Mouse (Mus musculus): ENCODE data around the gene Rbp1. TPM values are rescaled to one million over a fixed set of nuclear protein-coding genes. Genes with fewer than 3 reads are reported as not detected.

Gene Rbp1
- polyA plus RNA-seq, 1 experiment from 2014 or later = 37.3 TPM

DNA sequence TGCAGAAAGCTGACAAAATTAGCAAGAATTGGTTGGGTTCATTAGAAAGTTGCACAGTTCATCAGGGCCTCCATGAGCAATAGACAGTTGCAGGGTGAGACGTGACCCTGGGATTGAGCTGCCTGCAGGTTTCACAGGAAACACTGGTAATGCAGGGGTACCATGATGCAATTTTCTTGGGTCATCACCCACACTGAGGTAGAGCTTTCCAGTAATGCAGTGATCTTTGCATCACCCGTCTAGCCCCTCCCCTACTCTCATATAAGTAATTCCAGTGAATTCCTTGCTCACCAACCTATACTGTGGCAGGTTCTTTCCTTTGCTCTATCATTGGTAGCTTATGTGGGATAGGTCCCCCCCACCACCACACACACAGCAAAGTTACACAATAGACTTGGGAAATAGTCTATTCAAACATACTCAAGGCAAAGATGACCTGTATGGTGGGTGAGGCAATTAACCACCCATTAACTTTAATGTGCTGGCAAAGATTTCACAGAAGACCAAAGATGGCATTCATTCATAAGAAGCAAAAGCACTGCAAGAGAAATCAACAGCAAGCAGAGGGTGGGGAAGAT, 57.5 kb downstream of the Rbp1 start:
- 85% methylated on average over 2 of the region's 2 CpGs for WGBS
- no peaks in the 10 kb centered on the region for H3K9me3 ChIP-seq (ENCODE audit: control insufficient read depth, low read length)
- H3K4me2 ChIP-seq (ENCODE audit: low read length) = no peak overlapping the region

DNA sequence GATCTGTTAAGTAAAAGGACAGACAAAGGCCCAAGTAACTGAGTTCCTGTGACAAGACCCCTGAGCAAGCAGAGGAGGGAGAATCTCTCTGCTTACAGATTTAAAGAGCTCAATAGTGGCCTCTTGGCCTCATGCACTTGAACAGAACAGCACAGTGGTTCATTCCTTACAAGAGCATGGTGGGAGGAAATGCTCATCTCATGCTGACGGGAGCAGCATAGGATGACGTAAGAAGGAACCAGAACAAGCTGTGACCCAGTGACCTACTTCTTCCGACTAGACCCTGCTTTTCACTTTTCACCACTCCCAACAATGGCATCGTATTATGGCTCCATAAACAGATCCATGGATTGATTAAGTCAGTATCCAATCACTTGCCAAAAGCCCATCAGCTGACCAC, 59.5 kb downstream of the Rbp1 start:
- no peak for ATAC-seq
- 76% methylated on average over 4 of the region's 4 CpGs for WGBS
- H3K4me2 ChIP-seq (ENCODE audit: low read length) = no peak overlapping the region

More for the DNA sequence above, 57.5 kb downstream of the Rbp1 start:
- Histone ChIP-seq H3K9ac (replicated peaks; ENCODE audit: low read depth, low read length) (no peak overlapping the region), H3K4me3 (replicated peaks; ENCODE audit: low read length) (no peak overlapping the region), H3K4me1 (replicated peaks; ENCODE audit: control insufficient read depth, insufficient read depth, low read length) (no peaks in the 10 kb centered on the region), H3K27me3 (replicated peaks; ENCODE audit: control insufficient read depth, insufficient read depth, low read length) (no peaks in the 10 kb centered on the region), H3K27ac (ENCODE audit: low read length) (no peak overlapping the region), H3K36me3 (ENCODE audit: control insufficient read depth, insufficient read depth) (no peaks in the 10 kb centered on the region)
- no peak for ATAC-seq

GRCm38 (mm10) chr9:98485020-98485419, 62.3 kb downstream of the Rbp1 start:
- H3K36me3 ChIP-seq (ENCODE audit: control insufficient read depth, insufficient read depth) = no peaks in the 10 kb centered on the region
- no peak overlapping the region for H3K4me2 ChIP-seq (ENCODE audit: low read length)
- 88% methylated on average over 7 of the region's 7 CpGs for WGBS
- no peaks in the 10 kb centered on the region for H3K9me3 ChIP-seq (ENCODE audit: control insufficient read depth, low read length)
- no peak overlapping the region for H3K4me3 ChIP-seq (replicated peaks; ENCODE audit: low read length)
- ATAC-seq = no peak
- H3K4me1 ChIP-seq (replicated peaks; ENCODE audit: control insufficient read depth, insufficient read depth, low read length) = no peaks in the 10 kb centered on the region
- H3K27ac ChIP-seq (ENCODE audit: low read length) = no peak overlapping the region
- H3K27me3 ChIP-seq (replicated peaks; ENCODE audit: control insufficient read depth, insufficient read depth, low read length) = no peaks in the 10 kb centered on the region
- H3K9ac ChIP-seq (replicated peaks; ENCODE audit: low read depth, low read length) = no peak overlapping the region

More for the DNA sequence above, 59.5 kb downstream of the Rbp1 start:
- Histone ChIP-seq H3K27me3 (replicated peaks; ENCODE audit: control insufficient read depth, insufficient read depth, low read length) (no peaks in the 10 kb centered on the region), H3K9me3 (ENCODE audit: control insufficient read depth, low read length) (no peaks in the 10 kb centered on the region), H3K36me3 (ENCODE audit: control insufficient read depth, insufficient read depth) (no peaks in the 10 kb centered on the region), H3K4me3 (replicated peaks; ENCODE audit: low read length) (no peak overlapping the region), H3K9ac (replicated peaks; ENCODE audit: low read depth, low read length) (no peak overlapping the region), H3K27ac (ENCODE audit: low read length) (no peak overlapping the region), H3K4me1 (replicated peaks; ENCODE audit: control insufficient read depth, insufficient read depth, low read length) (no peaks in the 10 kb centered on the region)

GRCm38 (mm10) chr9:98485815-98486214, 63.1 kb downstream of the Rbp1 start, which contains the start of gene Rbp2:
Rbp2 (plus strand) TSS chr9:98486115.
- Histone ChIP-seq H3K27ac (ENCODE audit: low read length) (no peak within 1 kb of the TSS), H3K4me2 (ENCODE audit: low read length) (no peak within 1 kb of the TSS), H3K4me1 (replicated peaks; ENCODE audit: control insufficient read depth, insufficient read depth, low read length) (no peaks in the 10 kb centered on the region), H3K36me3 (ENCODE audit: control insufficient read depth, insufficient read depth) (no peaks in the 10 kb centered on the region), H3K9me3 (ENCODE audit: control insufficient read depth, low read length) (no peaks in the 10 kb centered on the region), H3K4me3 (replicated peaks; ENCODE audit: low read length) (no peak within 1 kb of the TSS), H3K27me3 (replicated peaks; ENCODE audit: control insufficient read depth, insufficient read depth, low read length) (no peaks in the 10 kb centered on the region), H3K9ac (replicated peaks; ENCODE audit: low read depth, low read length) (no peak within 1 kb of the TSS)
- no peak for ATAC-seq
- 95% methylated on average over 3 of the region's 3 CpGs for WGBS

GRCm38 (mm10) chr9:98487273-98487672, 64.5 kb downstream of the Rbp1 start:
- no peaks in the 10 kb centered on the region for H3K4me1 ChIP-seq (replicated peaks; ENCODE audit: control insufficient read depth, insufficient read depth, low read length)
- no peak overlapping the region for H3K4me2 ChIP-seq (ENCODE audit: low read length)
- H3K27ac ChIP-seq (ENCODE audit: low read length) = no peak overlapping the region
- no peak overlapping the region for H3K4me3 ChIP-seq (replicated peaks; ENCODE audit: low read length)
- H3K9ac ChIP-seq (replicated peaks; ENCODE audit: low read depth, low read length) = no peak overlapping the region
- H3K36me3 ChIP-seq (ENCODE audit: control insufficient read depth, insufficient read depth) = no peaks in the 10 kb centered on the region
- ATAC-seq = no peak
- H3K27me3 ChIP-seq (replicated peaks; ENCODE audit: control insufficient read depth, insufficient read depth, low read length) = no peaks in the 10 kb centered on the region
- no peaks in the 10 kb centered on the region for H3K9me3 ChIP-seq (ENCODE audit: control insufficient read depth, low read length)
- WGBS = 58% methylated on average over 6 of the region's 6 CpGs

- ATAC-seq = no peak
- WGBS = 75% methylated on average over 4 of the region's 4 CpGs
- no peaks in the 10 kb centered on the region for H3K27me3 ChIP-seq (replicated peaks; ENCODE audit: control insufficient read depth, insufficient read depth, low read length)
Measured at GRCm38 (mm10) chr9:98489532-98489931, 66.8 kb downstream of the Rbp1 start.

GRCm38 (mm10) chr9:98490128-98490527, 67.4 kb downstream of the Rbp1 start:
- no peak overlapping the region for H3K4me3 ChIP-seq (replicated peaks; ENCODE audit: low read length)
- no peak overlapping the region for H3K9ac ChIP-seq (replicated peaks; ENCODE audit: low read depth, low read length)
- no peak overlapping the region for H3K4me2 ChIP-seq (ENCODE audit: low read length)
- H3K27me3 ChIP-seq (replicated peaks; ENCODE audit: control insufficient read depth, insufficient read depth, low read length) = no peaks in the 10 kb centered on the region
- no peak for ATAC-seq
- H3K27ac ChIP-seq (ENCODE audit: low read length) = no peak overlapping the region
- H3K36me3 ChIP-seq (ENCODE audit: control insufficient read depth, insufficient read depth) = no peaks in the 10 kb centered on the region
- H3K4me1 ChIP-seq (replicated peaks; ENCODE audit: control insufficient read depth, insufficient read depth, low read length) = no peaks in the 10 kb centered on the region
- no peaks in the 10 kb centered on the region for H3K9me3 ChIP-seq (ENCODE audit: control insufficient read depth, low read length)
- WGBS = 52% methylated on average over 4 of the region's 4 CpGs

More at GRCm38 (mm10) chr9:98489532-98489931, 66.8 kb downstream of the Rbp1 start:
- Histone ChIP-seq H3K9me3 (ENCODE audit: control insufficient read depth, low read length) (no peaks in the 10 kb centered on the region), H3K9ac (replicated peaks; ENCODE audit: low read depth, low read length) (no peak overlapping the region), H3K36me3 (ENCODE audit: control insufficient read depth, insufficient read depth) (no peaks in the 10 kb centered on the region), H3K4me3 (replicated peaks; ENCODE audit: low read length) (no peak overlapping the region), H3K4me1 (replicated peaks; ENCODE audit: control insufficient read depth, insufficient read depth, low read length) (no peaks in the 10 kb centered on the region), H3K27ac (ENCODE audit: low read length) (no peak overlapping the region), H3K4me2 (ENCODE audit: low read length) (no peak overlapping the region)

GRCm38 (mm10) chr9:98491071-98491470, 68.3 kb downstream of the Rbp1 start:
- no peaks in the 10 kb centered on the region for H3K27me3 ChIP-seq (replicated peaks; ENCODE audit: control insufficient read depth, insufficient read depth, low read length)
- no peaks in the 10 kb centered on the region for H3K4me1 ChIP-seq (replicated peaks; ENCODE audit: control insufficient read depth, insufficient read depth, low read length)
- H3K36me3 ChIP-seq (ENCODE audit: control insufficient read depth, insufficient read depth) = no peaks in the 10 kb centered on the region
- no peak overlapping the region for H3K27ac ChIP-seq (ENCODE audit: low read length)
- H3K9ac ChIP-seq (replicated peaks; ENCODE audit: low read depth, low read length) = no peak overlapping the region
- H3K9me3 ChIP-seq (ENCODE audit: control insufficient read depth, low read length) = no peaks in the 10 kb centered on the region
- no peak for ATAC-seq
- H3K4me2 ChIP-seq (ENCODE audit: low read length) = no peak overlapping the region
- 51% methylated on average over 5 of the region's 5 CpGs for WGBS
- H3K4me3 ChIP-seq (replicated peaks; ENCODE audit: low read length) = no peak overlapping the region

DNA sequence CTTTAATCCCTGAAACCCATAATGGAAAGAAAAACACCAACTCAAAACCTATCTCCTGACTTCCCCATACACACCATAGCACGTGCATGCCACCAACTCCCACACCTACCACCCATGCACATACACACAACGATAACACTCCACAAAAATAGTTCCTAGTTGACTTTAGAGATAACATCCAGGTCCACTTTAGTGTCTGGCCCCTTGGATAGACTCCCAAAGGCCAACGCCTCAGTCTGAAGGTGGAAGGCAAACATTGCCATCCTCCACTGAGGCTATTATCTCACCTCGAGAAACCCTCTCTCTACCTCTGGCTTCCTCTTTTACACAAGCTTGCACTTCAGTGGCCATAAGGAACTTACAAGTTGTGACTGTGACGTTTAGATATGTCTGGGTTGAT, 69.5 kb downstream of the Rbp1 start:
- Histone ChIP-seq H3K4me3 (replicated peaks; ENCODE audit: low read length) (no peak overlapping the region), H3K4me1 (replicated peaks; ENCODE audit: control insufficient read depth, insufficient read depth, low read length) (0 out of 2 replicates have a peak, but pooled peaks cover under 1% of the 10 kb centered on the region), H3K4me2 (ENCODE audit: low read length) (no peak overlapping the region), H3K27ac (ENCODE audit: low read length) (no peak overlapping the region), H3K36me3 (ENCODE audit: control insufficient read depth, insufficient read depth) (no peaks in the 10 kb centered on the region), H3K9me3 (ENCODE audit: control insufficient read depth, low read length) (no peaks in the 10 kb centered on the region), H3K9ac (replicated peaks; ENCODE audit: low read depth, low read length) (no peak overlapping the region), H3K27me3 (replicated peaks; ENCODE audit: control insufficient read depth, insufficient read depth, low read length) (no peaks in the 10 kb centered on the region)
- WGBS = 89% methylated on average over 5 of the region's 5 CpGs
- no peak for ATAC-seq

GRCm38 (mm10) chr9:98492821-98493220, 70.1 kb downstream of the Rbp1 start:
- Histone ChIP-seq H3K27me3 (replicated peaks; ENCODE audit: control insufficient read depth, insufficient read depth, low read length) (no peaks in the 10 kb centered on the region), H3K4me1 (replicated peaks; ENCODE audit: control insufficient read depth, insufficient read depth, low read length) (0 out of 2 replicates have a peak, but pooled peaks cover 6% of the 10 kb centered on the region), H3K27ac (ENCODE audit: low read length) (no peak overlapping the region), H3K4me3 (replicated peaks; ENCODE audit: low read length) (no peak overlapping the region), H3K36me3 (ENCODE audit: control insufficient read depth, insufficient read depth) (no peaks in the 10 kb centered on the region), H3K9me3 (ENCODE audit: control insufficient read depth, low read length) (no peaks in the 10 kb centered on the region), H3K9ac (replicated peaks; ENCODE audit: low read depth, low read length) (no peak overlapping the region), H3K4me2 (ENCODE audit: low read length) (no peak overlapping the region)
- no peak for ATAC-seq
- 92% methylated on average over 1 of the region's 1 CpGs for WGBS
